Mouse (Mus musculus) limb, embryonic 15.5 days (tissue): ENCODE results near the gene Ifi204. TPM values are rescaled to one million over a fixed set of nuclear protein-coding genes. Genes with fewer than 3 reads are reported as not detected.

Source experiments
- polyA plus RNA-seq: library from polyadenylated mRNA; unstranded; fragments of >200 nt; fragmentation: Nextera tagmentation; extraction: Ambion mirVana; gene quantifications from 2 replicates; pipeline ENCODE4 v1.2.1, GENCODE M21; 2015

The Ifi204 gene
- polyA plus RNA-seq, 1 experiment from 2014 or later, result 2.9 TPM

Other genes starting within 250 kb of the Ifi204 start
- gene Ifi214, start 231.0 kb downstream of the Ifi204 start, polyA plus RNA-seq, result not detected in 2 replicates
- 0.08 and 0.32 TPM in 2 replicates for gene Ifi213, start 167.7 kb downstream of the Ifi204 start, polyA plus RNA-seq
- gene Ifi209, start 136.0 kb downstream of the Ifi204 start, polyA plus RNA-seq, result 0.35 and 0.51 TPM in 2 replicates
- gene Ifi208, start 93.3 kb downstream of the Ifi204 start, polyA plus RNA-seq, result 0.08 TPM in 1 of 2 replicates, not detected in the other
- 1.2 and 1.4 TPM in 2 replicates for gene Ifi207, start 25.2 kb downstream of the Ifi204 start, polyA plus RNA-seq
- gene Ifi211, start 146.1 kb upstream of the Ifi204 start, polyA plus RNA-seq, result 1.4 and 2.0 TPM in 2 replicates
- gene Mndal, start 175.5 kb upstream of the Ifi204 start, polyA plus RNA-seq, result 2.4 and 3.1 TPM in 2 replicates
- gene Ifi203, start 175.7 kb upstream of the Ifi204 start, polyA plus RNA-seq, result 0.82 and 1.2 TPM in 2 replicates
- gene Ifi202b, start 215.8 kb upstream of the Ifi204 start, polyA plus RNA-seq, result 3.0 and 4.4 TPM in 2 replicates